In the genomic region with DNA sequence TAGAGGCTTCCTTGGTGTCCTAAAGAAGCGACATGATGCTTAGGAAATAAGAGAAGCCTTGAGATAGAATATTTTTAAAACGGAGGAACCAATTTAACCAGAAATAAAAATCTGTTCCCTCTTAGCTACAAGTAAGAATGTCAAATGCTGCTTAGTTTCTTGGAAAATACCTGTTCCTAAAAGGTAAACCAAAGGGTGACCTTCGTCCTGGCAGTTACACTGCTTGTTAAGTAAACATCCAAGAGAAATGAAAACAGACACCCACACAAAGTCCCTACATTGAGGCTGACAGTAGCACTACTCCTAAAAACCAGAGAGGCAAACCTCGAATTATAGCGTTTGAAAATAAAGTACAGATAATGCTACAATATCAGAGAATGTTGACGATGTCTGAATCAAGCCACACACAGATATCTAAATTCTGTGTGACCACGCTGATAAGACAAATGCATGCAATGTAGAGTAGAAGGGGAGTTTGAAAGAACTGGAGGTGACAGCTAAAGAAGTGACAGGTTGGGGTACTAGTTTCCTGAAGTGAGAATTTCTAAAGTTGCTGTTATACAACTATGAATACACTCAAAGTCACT, we compare ENCODE assay signal across 7 mouse cellular contexts. TPM values are rescaled to one million over a fixed set of nuclear protein-coding genes. Genes with fewer than 3 reads are reported as not detected.
DNase-seq lines count a peak whose midpoint lies in the region; ATAC-seq and TF ChIP-seq lines count a peak whose summit lies in the region.

No protein-coding gene starts in this region.

- intact Hi-C loops in left cerebral cortex, postnatal 14 days (cut with DNase I): no loop called here

- H3K9me3 ChIP-seq in lung, embryonic 14.5 days (ENCODE audit: low read depth, low read length): no peaks in the 10 kb centered on the region
- H3K9me3 ChIP-seq in embryonic facial prominence, embryonic 12.5 days: no peaks in the 10 kb centered on the region
- H3K9me3 ChIP-seq in intestine, postnatal 0 days (ENCODE audit: control insufficient read depth): no peaks in the 10 kb centered on the region

- no peak for TF ChIP-seq CTCF in lung, embryonic 14.5 days (IDR thresholded peaks at IDR 0.05; ENCODE audit: low read depth)
- TF ChIP-seq CTCF in intestine, postnatal 0 days (IDR thresholded peaks at IDR 0.05; ENCODE audit: low read depth): no peak
- no peak for TF ChIP-seq CTCF in olfactory bulb, adult 2 months (IDR thresholded peaks at IDR 0.05; ENCODE audit: insufficient read depth, low read depth, low read length)

- 0 out of 2 replicates have a peak, but pooled peaks cover 6% of the 10 kb centered on the region for H3K36me3 ChIP-seq in lung, embryonic 14.5 days (ENCODE audit: insufficient read depth)
- H3K36me3 ChIP-seq in embryonic facial prominence, embryonic 12.5 days: no peaks in the 10 kb centered on the region
- no peaks in the 10 kb centered on the region; the same call in 1 of the 2 replicates for H3K36me3 ChIP-seq in intestine, postnatal 0 days (ENCODE audit: control insufficient read depth, insufficient read depth)

- no peak for ATAC-seq in lung, embryonic 14.5 days (ENCODE audit: insufficient read depth)
- ATAC-seq in embryonic facial prominence, embryonic 12.5 days (ENCODE audit: insufficient number of reproducible peaks, insufficient read depth, low FRiP score, low TSS enrichment): no peak
- no peak for ATAC-seq in intestine, postnatal 0 days

- H3K9ac ChIP-seq in lung, embryonic 14.5 days: peak overlapping the region; percentile 94
- peak overlapping the region; percentile 89 for H3K9ac ChIP-seq in embryonic facial prominence, embryonic 12.5 days
- peak overlapping the region; percentile 94 for H3K9ac ChIP-seq in intestine, postnatal 0 days (ENCODE audit: low read depth, low read length)

- H3K4me1 ChIP-seq in lung, embryonic 14.5 days (ENCODE audit: insufficient read depth): peaks cover 18% of the 10 kb centered on the region
- peaks cover 27% of the 10 kb centered on the region for H3K4me1 ChIP-seq in embryonic facial prominence, embryonic 12.5 days
- peaks cover 11% of the 10 kb centered on the region; the same call in 1 of the 2 replicates for H3K4me1 ChIP-seq in intestine, postnatal 0 days (replicated peaks; ENCODE audit: control insufficient read depth, insufficient read depth, low read length)
- H3K4me1 ChIP-seq in olfactory bulb, adult 2 months (ENCODE audit: control insufficient read depth, insufficient read depth, low read length): peaks cover 14% of the 10 kb centered on the region

- H3K4me2 ChIP-seq in lung, embryonic 14.5 days: peak overlapping the region; percentile 93
- H3K4me2 ChIP-seq in embryonic facial prominence, embryonic 12.5 days (replicated peaks): peak overlapping the region; percentile 90
- H3K4me2 ChIP-seq in intestine, postnatal 0 days (replicated peaks; ENCODE audit: low read depth): peak overlapping the region; percentile 100

- no peak for TF ChIP-seq POLR2A in olfactory bulb, adult 2 months (IDR thresholded peaks at IDR 0.05; ENCODE audit: insufficient read depth, low read depth, low read length)

- DNase-seq in lung, embryonic 14.5 days: peak; percentile 17
- no peak for DNase-seq in lung, postnatal 25 days (ENCODE audit: low spot score)
- no peak for DNase-seq in left cerebral cortex, postnatal 14 days (ENCODE audit: low spot score in 2 of 2)
- DNase-seq in left cerebral cortex, adult 8-10 months (ENCODE audit: low spot score in 2 of 2): no peak

- H3K27ac ChIP-seq in lung, embryonic 14.5 days (ENCODE audit: low read depth): 0 out of 2 replicates have a peak overlapping the region, but pooled peaks have one; percentile 94
- H3K27ac ChIP-seq in embryonic facial prominence, embryonic 12.5 days: peak overlapping the region; percentile 90
- H3K27ac ChIP-seq in intestine, postnatal 0 days (ENCODE audit: low read depth, low read length): 0 out of 2 replicates have a peak overlapping the region, but pooled peaks have one; percentile 97
- peak overlapping the region; percentile 74 for H3K27ac ChIP-seq in olfactory bulb, adult 2 months (ENCODE audit: insufficient read depth, low read depth, low read length)

- H3K27me3 ChIP-seq in lung, embryonic 14.5 days (ENCODE audit: insufficient read depth, low read length): no peaks in the 10 kb centered on the region
- H3K27me3 ChIP-seq in embryonic facial prominence, embryonic 12.5 days: no peaks in the 10 kb centered on the region
- no peaks in the 10 kb centered on the region for H3K27me3 ChIP-seq in intestine, postnatal 0 days (replicated peaks; ENCODE audit: control insufficient read depth, insufficient read depth, low read length)

- H3K4me3 ChIP-seq in lung, embryonic 14.5 days (ENCODE audit: low read depth, low read length): peak overlapping the region; percentile 94
- H3K4me3 ChIP-seq in embryonic facial prominence, embryonic 12.5 days: peak overlapping the region; percentile 65
- H3K4me3 ChIP-seq in intestine, postnatal 0 days (ENCODE audit: low read depth, low read length): peak overlapping the region; percentile 84
- H3K4me3 ChIP-seq in olfactory bulb, adult 2 months (ENCODE audit: insufficient read depth, low read depth, low read length): peak overlapping the region; percentile 97

- 22% methylated on average over 7 of the region's 7 CpGs for WGBS in lung, embryonic 14.5 days
- 37% methylated on average over 7 of the region's 7 CpGs for WGBS in embryonic facial prominence, embryonic 12.5 days
- 22% methylated on average over 7 of the region's 7 CpGs for WGBS in intestine, postnatal 0 days
- 21% methylated on average over 7 of the region's 7 CpGs for WGBS in olfactory bulb, adult 2 months

RNA-seq across cellular contexts. Expression of a gene that starts 0.5 kb away (rescaled TPM):
- 53.6 and 54.7 TPM in 2 replicates for polyA plus RNA-seq in lung, embryonic 14.5 days (2014; fragmentation: Nextera tagmentation; extraction: Ambion mirVana)
- polyA plus RNA-seq in embryonic facial prominence, embryonic 12.5 days (2016; fragmentation: Nextera tagmentation; extraction: Ambion mirVana): 58.0 and 60.1 TPM in 2 replicates
- 61.8 and 65.0 TPM in 2 replicates for polyA plus RNA-seq in intestine, postnatal 0 days (2015; fragmentation: Nextera tagmentation; extraction: Ambion mirVana)
- polyA plus RNA-seq in olfactory bulb, adult 2 months (2012; ENCODE audit: insufficient read depth, insufficient read length, low replicate concordance, missing spikeins): not detected in 2 replicates
- 100 to 1,000 TPM; 119 to 126 TPM for total RNA-seq in left cerebral cortex, postnatal 14 days (2021)
- 100 to 1,000 TPM; 128 to 132 (median 131) TPM for total RNA-seq in left cerebral cortex, adult 8-10 months (2022)

RNA-seq across cellular contexts. Expression of a gene that starts 23.7 kb away (rescaled TPM):
- polyA plus RNA-seq in lung, embryonic 14.5 days (2014; fragmentation: Nextera tagmentation; extraction: Ambion mirVana): 134 and 140 TPM in 2 replicates
- polyA plus RNA-seq in embryonic facial prominence, embryonic 12.5 days (2016; fragmentation: Nextera tagmentation; extraction: Ambion mirVana): 124 and 140 TPM in 2 replicates
- polyA plus RNA-seq in intestine, postnatal 0 days (2015; fragmentation: Nextera tagmentation; extraction: Ambion mirVana): 58.3 and 60.3 TPM in 2 replicates
- not detected in 2 replicates for polyA plus RNA-seq in olfactory bulb, adult 2 months (2012; ENCODE audit: insufficient read depth, insufficient read length, low replicate concordance, missing spikeins)
- total RNA-seq in left cerebral cortex, postnatal 14 days (2021): 10 to 100 TPM; 52.5 to 53.9 TPM
- 10 to 100 TPM; 42.5 to 50.6 (median 47.7) TPM for total RNA-seq in left cerebral cortex, adult 8-10 months (2022)

RNA-seq across cellular contexts. Expression of a gene that starts 23.9 kb away (rescaled TPM):
- polyA plus RNA-seq in lung, embryonic 14.5 days (2014; fragmentation: Nextera tagmentation; extraction: Ambion mirVana): 14.2 and 17.3 TPM in 2 replicates
- 14.4 and 15.6 TPM in 2 replicates for polyA plus RNA-seq in embryonic facial prominence, embryonic 12.5 days (2016; fragmentation: Nextera tagmentation; extraction: Ambion mirVana)
- 5.2 and 5.5 TPM in 2 replicates for polyA plus RNA-seq in intestine, postnatal 0 days (2015; fragmentation: Nextera tagmentation; extraction: Ambion mirVana)
- polyA plus RNA-seq in olfactory bulb, adult 2 months (2012; ENCODE audit: insufficient read depth, insufficient read length, low replicate concordance, missing spikeins): not detected in 2 replicates
- total RNA-seq in left cerebral cortex, postnatal 14 days (2021): 10 to 100 TPM; 61.8 to 62.8 TPM
- 100 to 1,000 TPM in 1 of 4 experiments, 10 to 100 TPM in 3; 97.3 to 111 (median 99.2) TPM for total RNA-seq in left cerebral cortex, adult 8-10 months (2022)
